Mouse (Mus musculus): ENCODE results near the gene Dalrd3.

DNA sequence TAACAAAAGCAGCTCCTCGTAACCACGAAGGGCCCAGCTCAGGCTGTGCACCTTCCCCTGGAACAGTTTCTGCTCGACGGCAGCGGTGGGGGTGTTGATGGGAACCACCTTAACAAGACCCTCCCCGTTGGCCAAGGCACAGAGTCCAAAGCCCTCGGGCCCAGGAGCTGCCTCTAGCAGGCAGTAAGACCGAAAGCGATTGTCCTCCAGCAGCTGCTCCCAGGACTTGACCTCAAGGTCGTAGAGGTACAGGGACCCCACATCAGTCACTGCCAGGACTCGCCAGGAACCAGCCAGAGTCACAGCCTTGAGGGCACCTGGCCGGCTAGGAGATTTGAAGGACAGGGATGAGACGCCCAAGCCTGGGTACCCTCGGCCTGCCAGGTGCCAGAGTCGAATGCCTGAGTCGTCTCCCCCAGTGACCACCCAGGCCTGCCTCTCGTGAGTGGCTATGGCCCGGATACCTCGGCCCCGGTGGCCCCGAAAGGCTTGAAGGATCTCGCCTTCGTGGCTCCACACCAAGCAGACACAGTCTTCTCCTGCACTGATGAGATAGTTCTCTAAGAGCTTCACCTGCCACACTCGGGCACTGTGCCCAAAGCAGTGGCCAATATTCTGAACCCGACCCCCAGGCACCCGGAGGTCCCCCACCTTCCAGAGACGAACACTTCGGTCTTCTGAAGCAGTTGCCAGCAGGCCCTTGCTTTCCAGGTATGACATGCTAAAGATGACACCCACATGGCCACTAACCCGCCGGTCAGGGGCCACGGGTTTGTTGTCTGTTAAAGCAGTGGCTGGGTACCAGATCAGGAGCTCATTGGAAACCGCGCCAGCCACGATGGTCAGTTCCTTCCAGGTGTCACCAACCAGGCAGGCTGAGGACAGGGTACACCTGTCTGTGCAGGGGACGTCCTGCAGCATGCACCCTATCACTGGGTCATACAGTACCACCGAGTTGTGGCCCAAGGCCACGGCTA is 5.9 kb downstream of the Dalrd3 start:
- no peak for TF ChIP-seq POLR2A (IDR thresholded peaks at IDR 0.05; ENCODE audit: control insufficient read depth, low read depth, low read length)
- TF ChIP-seq CTCF (IDR thresholded peaks at IDR 0.05; ENCODE audit: control insufficient read depth, insufficient read depth, insufficient replicate concordance, low read depth, low read length): no peak
